Mouse (Mus musculus) forebrain, postnatal 0 days (tissue): ENCODE data around the gene Asl. TPM values are rescaled to one million over a fixed set of nuclear protein-coding genes. Genes with fewer than 3 reads are reported as not detected.

ENCODE experiments used
- ATAC-seq: fragments of 200-750 bp; cut with Nextera tagmentation; 2 replicates; pipeline ENCODE4 v1.8.0; 2017; ENCODE audit warnings: mild to moderate bottlenecking, moderate library complexity
- DNase-seq: peaks from one replicate; pipeline ENCODE4 v3.0.0-alpha.2; 2015
- H3K27ac ChIP-seq: fragments of 300-500 bp; sonication (generic); 2 replicates; pipeline ENCODE4 v1.5.1; 2014; ENCODE audit warnings: low read depth, mild to moderate bottlenecking, antibody characterized with exemption, low read length, moderate library complexity, mixed read lengths
- H3K27me3 ChIP-seq: fragments of 300-500 bp; sonication (generic); 2 replicates; pipeline ENCODE4 v1.6.1; 2014; ENCODE audit warnings: mild to moderate bottlenecking, low read length, mixed read lengths; ENCODE audit not compliant: insufficient read depth
- H3K36me3 ChIP-seq: fragments of 300-500 bp; sonication (generic); 2 replicates; pipeline ENCODE4 v1.6.1; 2014; ENCODE audit warnings: mild to moderate bottlenecking, moderate library complexity; ENCODE audit not compliant: insufficient read depth
- H3K4me1 ChIP-seq: fragments of 300-500 bp; sonication (generic); 2 replicates; pipeline ENCODE4 v1.6.1; 2014; ENCODE audit warnings: antibody characterized with exemption; ENCODE audit not compliant: insufficient read depth
- H3K4me2 ChIP-seq: fragments of 300-500 bp; sonication (generic); 2 replicates; pipeline ENCODE4 v1.6.1; 2014; ENCODE audit warnings: low read depth, mild to moderate bottlenecking, moderate library complexity
- H3K4me3 ChIP-seq: fragments of 300-500 bp; sonication (generic); 2 replicates; pipeline ENCODE4 v1.5.1; 2014; ENCODE audit warnings: low read depth, low read length, mixed read lengths
- H3K9ac ChIP-seq: fragments of 300-500 bp; sonication (generic); 2 replicates; pipeline ENCODE4 v1.6.1; 2014; ENCODE audit warnings: mild to moderate bottlenecking
- H3K9me3 ChIP-seq: fragments of 300-500 bp; sonication (generic); 2 replicates; pipeline ENCODE4 v1.6.1; 2016; ENCODE audit warnings: low read length
- CTCF ChIP-seq: sonication (generic); IDR thresholded peaks from 2 replicates; pipeline ENCODE4 v1.5.1; 2016; ENCODE audit warnings: antibody characterized with exemption, control low read depth, low read depth
- WGBS: fragments of 180-500 bp; shearing (Covaris S2); extraction: QIAGEN DNeasy Blood & Tissue Kit; methylation state at CpG from one replicate; pipeline ENCODE4 v1.1.7; 2014; 5-methylcytosine and 5-hydroxymethylcytosine counted together
- polyA plus RNA-seq: library from polyadenylated mRNA; unstranded; fragments of >200 nt; fragmentation: Nextera tagmentation; extraction: Ambion mirVana; gene quantifications from 2 replicates; pipeline ENCODE4 v1.2.1, GENCODE M21; 2015
- total RNA-seq: library from RNA; depleted of rRNA; stranded (reverse); fragments of >200 nt; gene quantifications from 2 replicates; pipeline ENCODE4 v1.2.3, GENCODE M21; 2014

Gene Asl
- total and polyA plus RNA-seq, 2 experiments from 2014 or later, result 33.2 to 39.3 TPM

DNA sequence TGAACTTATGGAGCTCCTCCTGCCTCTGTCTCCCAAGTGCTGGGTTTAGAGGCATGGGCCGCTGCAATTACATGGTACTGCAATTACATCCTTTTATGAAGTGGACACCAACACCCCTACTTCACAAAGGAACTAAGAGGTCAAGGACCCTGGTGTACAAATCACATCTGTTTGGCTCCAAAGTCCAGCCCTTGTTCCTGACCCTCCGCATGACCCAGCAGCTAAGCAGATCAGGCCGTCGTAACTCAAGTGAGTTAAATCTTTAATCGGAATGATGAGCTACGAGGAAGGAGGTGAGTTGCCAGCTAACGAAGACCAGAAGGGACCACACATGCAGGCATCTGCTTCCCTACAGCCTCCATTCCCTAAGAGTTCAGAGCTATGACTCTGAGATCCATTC, 6.7 kb downstream of the Asl start:
- H3K27me3 ChIP-seq, result no peaks in the 10 kb centered on the region
- no peak for TF ChIP-seq CTCF
- peaks cover 3% of the 10 kb centered on the region; the same call in 1 of the 2 replicates for H3K36me3 ChIP-seq
- no peak overlapping the region for H3K27ac ChIP-seq
- no peak overlapping the region for H3K9ac ChIP-seq
- DNase-seq (no peak), ATAC-seq (no peak)
- no peaks in the 10 kb centered on the region for H3K9me3 ChIP-seq
- H3K4me2 ChIP-seq, result no peak overlapping the region
- peaks cover 3% of the 10 kb centered on the region; the same call in 1 of the 2 replicates for H3K4me1 ChIP-seq
- WGBS, result 81% methylated on average over 7 of the region's 7 CpGs
- no peak overlapping the region for H3K4me3 ChIP-seq

- TF ChIP-seq CTCF, result no peak
- peaks cover 3% of the 10 kb centered on the region; the same call in 1 of the 2 replicates for H3K36me3 ChIP-seq
- DNase-seq, result no peak
- H3K27ac ChIP-seq, result no peak overlapping the region
- no peaks in the 10 kb centered on the region for H3K27me3 ChIP-seq
- WGBS, result 61% methylated on average over 5 of the region's 5 CpGs
- H3K9ac ChIP-seq, result no peak overlapping the region
- H3K4me1 ChIP-seq, result peaks cover 3% of the 10 kb centered on the region; the same call in 1 of the 2 replicates
- H3K9me3 ChIP-seq, result no peaks in the 10 kb centered on the region
- ATAC-seq, result no peak
- no peak overlapping the region for H3K4me2 ChIP-seq
- H3K4me3 ChIP-seq, result no peak overlapping the region
Measured at GRCm38 (mm10) chr5:130021361-130021966, 7.6 kb downstream of the Asl start.

GRCm38 (mm10) chr5:130019461-130019860, 9.6 kb downstream of the Asl start:
- H3K4me1 ChIP-seq, result peaks cover 3% of the 10 kb centered on the region; the same call in 1 of the 2 replicates
- H3K9ac ChIP-seq, result no peak overlapping the region
- peaks cover 6% of the 10 kb centered on the region; the same call in 1 of the 2 replicates for H3K36me3 ChIP-seq
- H3K27me3 ChIP-seq, result no peaks in the 10 kb centered on the region
- 82% methylated on average over 8 of the region's 8 CpGs for WGBS
- H3K27ac ChIP-seq, result no peak overlapping the region
- no peak for DNase-seq
- ATAC-seq, result no peak
- no peak for TF ChIP-seq CTCF
- no peak overlapping the region for H3K4me3 ChIP-seq
- no peak overlapping the region for H3K4me2 ChIP-seq
- H3K9me3 ChIP-seq, result no peaks in the 10 kb centered on the region

GRCm38 (mm10) chr5:130015104-130015503, 13.9 kb downstream of the Asl start:
- WGBS, result 100% methylated on average over 3 of the region's 3 CpGs
- Histone ChIP-seq H3K36me3 (peaks cover 11% of the 10 kb centered on the region; the same call in 1 of the 2 replicates), H3K4me2 (no peak overlapping the region), H3K27ac (no peak overlapping the region), H3K4me1 (no peaks in the 10 kb centered on the region), H3K27me3 (no peaks in the 10 kb centered on the region), H3K9ac (no peak overlapping the region), H3K4me3 (no peak overlapping the region), H3K9me3 (no peaks in the 10 kb centered on the region)
- no peak for DNase-seq
- no peak for ATAC-seq
- TF ChIP-seq CTCF, result no peak

GRCm38 (mm10) chr5:130010961-130011360, 18.1 kb downstream of the Asl start:
- Histone ChIP-seq H3K9me3 (no peaks in the 10 kb centered on the region), H3K4me2 (no peak overlapping the region), H3K4me1 (no peaks in the 10 kb centered on the region), H3K36me3 (peaks cover 5% of the 10 kb centered on the region; the same call in 1 of the 2 replicates), H3K4me3 (no peak overlapping the region), H3K27me3 (no peaks in the 10 kb centered on the region), H3K9ac (no peak overlapping the region), H3K27ac (no peak overlapping the region)
- WGBS, result 94% methylated on average over 5 of the region's 5 CpGs
- peak; percentile 50 for TF ChIP-seq CTCF
- no peak for DNase-seq
- ATAC-seq, result no peak

GRCm38 (mm10) chr5:130009784-130010183, 19.3 kb downstream of the Asl start:
- DNase-seq (no peak), ATAC-seq (no peak)
- Histone ChIP-seq H3K9me3 (no peaks in the 10 kb centered on the region), H3K36me3 (peaks cover 5% of the 10 kb centered on the region; the same call in 1 of the 2 replicates), H3K27me3 (no peaks in the 10 kb centered on the region), H3K4me3 (no peak overlapping the region), H3K4me2 (no peak overlapping the region), H3K4me1 (no peaks in the 10 kb centered on the region), H3K9ac (no peak overlapping the region), H3K27ac (no peak overlapping the region)
- 93% methylated on average over 4 of the region's 4 CpGs for WGBS
- no peak for TF ChIP-seq CTCF

- H3K27ac ChIP-seq, result no peak overlapping the region
- WGBS, result 80% methylated on average over 6 of the region's 6 CpGs
- no peak for TF ChIP-seq CTCF
- no peaks in the 10 kb centered on the region for H3K9me3 ChIP-seq
- no peak overlapping the region for H3K4me3 ChIP-seq
- ATAC-seq (no peak), DNase-seq (no peak)
- H3K4me2 ChIP-seq, result no peak overlapping the region
- H3K36me3 ChIP-seq, result peaks cover 5% of the 10 kb centered on the region; the same call in 1 of the 2 replicates
- no peaks in the 10 kb centered on the region for H3K4me1 ChIP-seq
- no peaks in the 10 kb centered on the region for H3K27me3 ChIP-seq
- H3K9ac ChIP-seq, result no peak overlapping the region
Measured at GRCm38 (mm10) chr5:130008034-130008590, 20.9 kb downstream of the Asl start.
